Mouse (Mus musculus) CH12F3 (cell line): ENCODE measurements around the gene Ugt1a10.
"Not testable (repeated sequence)": the region's sequence is repeated elsewhere in the genome, so short reads cannot be mapped to it uniquely, and the experiment has no call there.

ENCODE experiments used
- in situ Hi-C: fragments of 300-500 bp; cut with MboI; formaldehyde crosslinking; loops from 2 replicates; pipeline ENCODE4 v1.14.3; 2020; ENCODE audit warnings: low sequenced_read_pairs

Ugt1a10 gene

DNA sequence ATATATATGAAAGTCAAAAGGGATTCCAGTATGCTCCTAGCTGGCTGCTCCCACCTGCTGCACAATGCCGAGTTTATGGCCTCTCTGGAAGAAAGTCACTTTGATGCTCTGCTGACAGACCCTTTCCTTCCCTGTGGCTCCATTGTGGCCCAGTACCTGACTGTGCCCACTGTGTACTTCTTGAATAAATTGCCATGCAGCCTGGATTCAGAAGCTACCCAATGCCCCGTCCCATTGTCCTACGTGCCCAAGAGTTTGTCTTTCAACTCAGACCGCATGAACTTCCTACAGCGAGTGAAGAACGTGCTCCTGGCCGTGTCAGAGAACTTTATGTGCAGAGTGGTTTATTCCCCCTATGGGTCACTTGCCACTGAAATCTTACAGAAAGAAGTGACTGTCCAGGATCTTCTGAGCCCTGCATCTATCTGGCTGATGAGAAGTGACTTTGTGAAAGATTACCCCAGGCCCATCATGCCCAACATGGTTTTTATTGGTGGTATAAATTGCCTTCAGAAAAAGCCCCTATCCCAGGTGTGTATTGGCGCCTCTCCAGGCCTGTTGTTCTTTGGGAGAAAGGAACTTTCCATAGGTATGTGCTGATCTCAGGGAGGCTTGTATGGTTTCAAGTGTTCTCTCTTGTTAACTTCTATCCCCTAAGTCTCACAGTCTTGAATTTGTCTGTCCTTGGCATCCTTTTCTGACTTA, 157.3 kb downstream of the Ugt1a10 start:
- in situ Hi-C loops, result no loop called here

DNA sequence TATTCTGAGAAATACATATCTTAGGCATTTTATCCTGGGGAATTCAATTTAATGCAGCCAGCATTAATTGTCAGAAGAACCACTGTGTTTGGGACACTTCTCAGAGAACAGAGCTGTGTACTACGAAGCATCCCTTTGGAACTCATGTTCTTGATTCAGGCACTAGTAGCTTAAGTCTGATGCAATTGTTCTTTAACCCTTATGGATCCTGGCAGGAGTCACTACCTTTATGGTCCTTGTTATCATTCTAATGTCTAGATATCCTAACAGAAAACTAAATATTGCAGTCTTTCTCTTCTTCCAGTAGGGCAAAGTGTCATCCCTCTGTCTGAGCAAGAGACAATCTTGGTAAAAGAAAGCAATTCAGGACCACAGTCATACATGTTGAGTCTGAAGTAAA, 157.9 kb downstream of the Ugt1a10 start:
- in situ Hi-C loops, result no loop called here

DNA sequence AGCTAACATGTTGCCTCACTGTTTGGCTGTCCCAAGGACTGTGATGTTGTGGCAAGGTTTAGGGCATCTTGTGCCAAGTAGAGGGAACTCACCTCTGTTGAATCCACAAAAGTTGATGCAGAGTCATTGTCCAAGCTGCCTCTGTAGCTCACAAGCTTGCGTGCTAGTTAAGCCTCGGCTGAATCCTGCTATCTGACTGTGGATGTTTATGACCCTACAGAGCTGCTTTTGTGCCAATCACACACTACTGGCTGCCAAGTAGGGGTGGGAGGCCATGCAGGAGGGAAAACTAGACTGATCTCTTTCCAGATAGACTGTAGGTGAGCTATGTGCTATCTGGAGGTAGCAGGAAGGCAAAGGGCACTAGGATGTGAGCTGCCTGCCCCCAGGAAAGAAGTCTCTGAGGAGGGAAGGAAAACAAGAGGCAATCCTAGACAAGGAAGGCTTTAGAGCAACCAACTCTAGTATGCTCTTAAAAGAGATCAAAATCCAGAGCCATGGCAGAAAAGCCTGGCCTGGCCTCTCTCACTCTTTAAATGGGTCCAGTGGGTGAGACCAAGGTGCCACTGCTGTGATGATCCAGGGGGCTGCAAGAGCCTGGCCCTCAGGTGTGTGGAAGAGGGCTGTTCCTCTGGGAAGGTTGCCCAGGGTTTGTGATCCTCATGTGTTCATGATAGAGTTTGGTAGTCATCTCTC, 158.7 kb downstream of the Ugt1a10 start:
- in situ Hi-C loops, result no loop called here

DNA sequence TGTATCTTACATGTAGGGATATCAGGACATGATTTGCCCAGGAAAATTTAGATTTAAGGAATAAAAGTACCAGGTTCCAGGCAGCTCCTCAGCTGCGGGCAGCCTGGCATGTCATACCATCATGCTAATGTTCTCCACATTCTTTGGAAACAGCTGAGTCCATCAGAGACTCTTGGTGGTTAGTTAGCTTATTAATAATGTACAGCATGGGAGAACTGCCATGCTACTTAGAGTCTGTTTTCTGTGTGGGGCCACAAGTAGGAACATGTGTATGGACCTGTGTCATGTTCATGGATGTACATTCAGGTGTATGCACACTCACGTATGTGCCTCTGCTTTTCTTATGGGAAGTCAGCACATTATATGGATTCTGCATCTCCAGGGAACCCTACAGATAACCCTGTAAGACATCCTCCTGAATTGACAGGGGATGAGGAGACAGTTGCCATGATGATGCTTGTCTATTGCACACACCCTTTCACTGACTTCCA, 159.3 kb downstream of the Ugt1a10 start:
- in situ Hi-C loops, result no loop called here

DNA sequence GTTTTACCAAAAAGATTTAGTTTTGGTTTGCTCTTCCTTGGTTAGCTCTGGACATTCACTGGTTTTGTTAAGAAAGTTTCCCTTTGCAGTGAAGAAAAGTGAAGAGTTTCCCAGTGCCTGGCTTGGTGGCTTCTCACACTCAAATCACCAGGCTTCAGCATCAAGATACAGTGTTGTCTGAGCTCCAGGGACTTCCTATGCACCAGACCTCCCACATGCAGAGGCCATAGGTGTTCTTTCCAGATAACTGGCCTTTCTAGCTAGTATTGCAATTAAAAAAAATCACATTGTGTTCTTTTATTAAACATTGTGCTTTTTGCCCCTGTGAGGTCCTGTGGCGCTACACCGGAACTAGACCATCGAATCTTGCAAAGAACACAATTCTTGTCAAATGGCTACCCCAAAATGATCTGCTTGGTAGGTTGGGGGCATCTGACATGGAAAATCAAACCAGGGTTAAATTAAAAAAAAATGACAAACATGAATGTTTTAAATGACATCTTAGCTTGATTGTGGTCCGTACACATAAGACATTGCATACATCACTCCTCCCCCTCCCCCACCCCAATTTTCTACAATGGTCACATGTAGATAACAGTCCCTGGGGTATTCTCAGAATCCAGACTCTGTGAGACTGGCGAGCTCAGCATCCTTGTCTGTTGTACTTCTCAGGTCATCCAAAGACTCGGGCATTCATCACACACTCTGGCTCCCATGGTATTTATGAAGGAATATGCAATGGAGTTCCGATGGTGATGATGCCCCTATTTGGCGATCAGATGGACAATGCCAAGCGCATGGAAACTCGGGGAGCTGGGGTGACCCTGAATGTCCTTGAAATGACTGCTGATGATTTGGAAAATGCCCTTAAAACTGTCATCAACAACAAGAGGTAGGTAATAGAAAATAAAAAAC, 160.5 kb downstream of the Ugt1a10 start:
- in situ Hi-C loops, result no loop called here

DNA sequence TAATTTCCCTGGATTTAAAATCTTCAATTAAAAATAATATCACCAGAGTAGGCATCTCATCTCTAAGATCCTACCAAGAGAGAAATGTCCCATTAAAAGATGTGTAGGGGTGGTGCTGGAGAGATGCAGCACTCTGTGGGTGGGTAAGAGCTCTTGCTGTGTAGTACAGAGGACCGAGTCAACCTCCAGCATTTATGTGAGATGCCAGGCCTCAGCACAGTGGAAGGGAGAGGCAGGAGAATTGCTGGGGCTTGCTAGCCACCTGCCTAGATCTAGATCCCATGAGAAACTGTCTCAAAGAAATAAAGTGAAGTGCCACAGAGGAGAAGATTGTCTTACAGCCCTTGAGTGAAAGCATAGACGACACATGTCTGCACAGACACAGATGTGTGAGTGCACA, 161.4 kb downstream of the Ugt1a10 start:
- in situ Hi-C loops, result no loop called here

DNA sequence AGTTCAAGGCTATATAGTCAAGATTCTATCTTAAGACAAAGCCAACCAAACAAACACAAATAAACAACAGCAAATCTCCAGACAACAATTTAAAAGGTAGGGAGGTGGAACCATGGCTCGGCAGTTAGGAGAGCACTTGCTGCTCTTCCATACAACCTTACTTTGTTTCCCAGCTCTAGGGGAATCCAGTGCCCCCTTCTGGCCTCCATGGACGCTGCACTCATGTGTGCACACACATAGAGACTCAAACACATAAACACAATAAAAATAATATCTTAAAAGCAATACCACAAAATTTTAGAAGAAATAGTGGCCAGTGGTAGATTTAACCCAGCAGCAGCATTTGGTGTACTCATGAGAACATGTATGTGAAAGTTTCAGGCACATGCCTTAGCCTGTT, 162.0 kb downstream of the Ugt1a10 start:
- in situ Hi-C loops, result no loop called here

DNA sequence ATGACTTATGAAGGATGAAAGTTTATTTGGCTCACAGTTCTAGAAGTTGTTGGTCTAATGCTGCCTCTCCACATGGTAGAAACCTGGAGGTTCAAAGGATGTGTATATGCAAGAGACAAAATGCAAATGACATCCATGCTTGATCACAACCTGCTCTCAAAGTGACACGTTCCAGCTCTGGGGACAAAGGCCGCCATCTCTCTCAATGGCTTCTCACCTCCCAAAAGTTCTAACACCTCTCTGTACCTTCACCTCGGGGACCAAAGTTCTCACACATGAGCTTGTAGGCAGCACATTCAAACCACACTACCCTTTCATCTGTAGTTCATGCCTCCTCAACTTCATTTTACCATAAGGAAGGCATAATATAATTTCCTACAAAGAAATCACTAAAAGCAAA, 162.4 kb downstream of the Ugt1a10 start:
- in situ Hi-C loops, result no loop called here

DNA sequence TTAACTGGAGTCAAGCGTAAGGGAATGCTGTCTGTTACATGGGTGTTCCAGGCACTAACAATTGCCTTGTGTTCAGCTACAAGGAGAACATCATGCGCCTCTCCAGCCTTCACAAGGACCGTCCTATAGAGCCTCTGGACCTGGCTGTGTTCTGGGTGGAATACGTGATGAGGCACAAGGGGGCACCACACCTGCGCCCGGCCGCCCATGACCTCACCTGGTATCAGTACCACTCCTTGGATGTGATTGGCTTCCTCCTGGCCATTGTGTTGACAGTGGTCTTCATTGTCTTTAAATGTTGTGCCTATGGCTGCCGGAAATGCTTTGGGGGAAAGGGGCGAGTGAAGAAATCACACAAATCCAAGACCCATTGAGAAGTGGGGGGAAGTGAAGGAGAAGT, 162.9 kb downstream of the Ugt1a10 start:
- in situ Hi-C loops, result no loop called here

DNA sequence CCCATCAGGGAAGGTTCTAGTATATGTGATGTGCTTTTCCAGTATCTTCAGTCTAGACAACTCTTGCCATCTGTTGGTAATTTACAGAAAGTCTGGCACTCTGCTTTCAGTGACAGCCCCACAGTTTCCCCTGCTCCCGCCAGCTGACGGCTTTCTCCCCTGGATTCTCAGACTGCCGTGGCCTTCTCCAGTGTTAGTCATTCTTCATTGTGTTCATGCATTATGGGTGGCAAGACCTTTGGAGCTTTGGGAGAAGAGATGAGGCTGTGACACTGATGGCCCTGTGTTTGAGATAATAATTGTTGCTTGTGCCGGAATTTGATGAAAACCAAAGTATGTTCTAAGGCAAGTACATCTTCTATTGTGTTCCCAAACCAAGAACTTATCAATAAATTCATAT, 163.4 kb downstream of the Ugt1a10 start:
- in situ Hi-C loops, result no loop called here

DNA sequence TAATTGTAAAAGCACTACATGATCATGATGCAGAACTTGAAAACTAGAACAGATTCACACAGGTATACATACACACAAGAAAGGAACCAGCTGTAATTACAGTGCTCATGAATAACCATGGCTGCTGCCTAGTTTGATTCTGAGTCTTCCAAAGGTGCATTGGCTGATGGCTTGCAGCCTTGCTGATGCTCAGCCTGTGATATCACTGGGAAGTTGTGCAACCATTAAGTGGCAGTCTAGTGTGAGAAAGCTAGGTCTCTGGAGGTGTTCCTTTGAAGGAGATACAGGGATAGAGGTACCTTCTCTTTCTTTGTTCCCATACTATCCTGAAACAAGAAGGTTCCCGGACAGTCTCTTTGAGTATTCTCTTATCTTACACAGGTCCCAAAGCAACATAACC, 163.9 kb downstream of the Ugt1a10 start:
- in situ Hi-C loops, result no loop called here

DNA sequence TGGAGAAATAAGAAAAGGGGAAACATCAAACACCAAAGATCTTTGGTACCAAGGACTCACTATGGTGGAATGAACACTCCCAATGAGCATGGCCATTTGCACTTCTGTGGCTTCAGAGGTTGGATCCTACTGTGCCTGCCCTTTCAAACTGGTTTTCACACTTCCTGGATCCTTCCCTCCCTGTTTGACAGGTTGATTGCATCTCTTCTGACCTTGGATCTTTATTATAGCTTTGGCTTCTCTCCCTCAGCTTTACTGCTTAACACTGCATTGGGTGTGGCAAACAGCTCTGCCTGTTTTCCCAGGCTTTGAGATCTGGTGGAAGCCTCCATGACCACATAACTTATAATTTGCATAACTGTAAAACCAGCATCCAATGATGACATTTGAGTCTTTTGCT, 165.1 kb downstream of the Ugt1a10 start:
- in situ Hi-C loops, result no loop called here

DNA sequence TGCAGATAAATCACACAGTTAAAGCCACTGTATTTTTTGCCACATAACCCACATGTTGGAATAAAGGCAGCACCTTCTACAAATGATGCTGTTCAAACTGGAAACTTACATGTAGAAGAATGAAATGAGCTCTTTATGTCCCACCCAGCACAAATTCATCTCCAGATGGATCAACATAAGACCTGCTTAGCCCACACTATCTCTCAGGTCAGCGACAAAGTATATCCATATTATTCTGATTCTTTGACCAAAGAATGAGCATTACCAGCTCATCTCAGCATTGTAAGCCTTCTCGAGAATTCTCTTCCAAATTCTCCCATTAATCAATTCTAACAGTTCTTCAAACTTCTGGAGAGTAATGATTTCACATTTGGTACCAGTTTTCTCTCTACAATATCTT, 167.0 kb downstream of the Ugt1a10 start:
- in situ Hi-C loops, result no loop called here

DNA sequence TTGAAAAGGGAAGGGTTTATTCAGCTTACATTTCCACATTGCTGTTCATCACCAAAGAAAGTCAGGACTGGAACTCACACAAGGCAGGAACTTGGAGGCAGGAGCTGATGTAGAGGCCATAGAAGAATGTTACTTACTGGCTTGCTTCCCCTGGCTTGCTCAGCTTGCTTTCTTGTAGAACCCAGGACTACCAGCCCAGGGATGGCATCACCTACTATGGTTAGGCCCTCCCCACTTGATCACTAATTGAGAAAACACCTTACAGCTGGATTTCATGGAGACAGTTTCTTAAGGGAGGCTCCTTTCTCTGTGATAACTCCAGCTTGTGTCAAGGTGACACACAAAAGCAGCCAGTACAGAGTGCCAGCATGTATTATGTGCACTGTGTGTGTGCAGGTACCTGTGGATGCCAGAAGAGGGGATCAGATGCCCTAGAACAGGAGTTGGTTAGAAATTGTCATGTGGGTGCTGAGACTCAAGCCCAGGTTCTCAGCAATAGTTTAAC, 167.9 kb downstream of the Ugt1a10 start:
- in situ Hi-C loops, result not testable (repeated sequence)

DNA sequence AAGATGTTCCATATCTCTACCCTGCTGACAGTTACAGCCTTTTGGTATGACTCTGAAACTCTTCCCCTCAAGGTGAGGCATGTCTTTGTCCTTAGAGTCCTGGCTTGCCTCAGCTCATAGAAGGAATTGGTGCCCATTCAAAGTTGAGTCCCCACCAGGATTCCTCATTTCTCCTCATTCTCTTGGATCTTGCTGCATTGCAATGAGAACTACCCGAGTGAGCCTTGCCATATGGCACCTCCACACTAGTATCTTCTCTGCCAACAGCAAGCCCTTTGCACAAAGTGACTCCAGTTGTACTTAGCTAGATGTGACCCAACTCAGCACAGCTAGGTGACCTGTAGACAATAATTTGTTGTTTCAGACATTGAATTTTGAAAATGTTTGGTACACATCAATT, 168.4 kb downstream of the Ugt1a10 start:
- in situ Hi-C loops, result no loop called here

DNA sequence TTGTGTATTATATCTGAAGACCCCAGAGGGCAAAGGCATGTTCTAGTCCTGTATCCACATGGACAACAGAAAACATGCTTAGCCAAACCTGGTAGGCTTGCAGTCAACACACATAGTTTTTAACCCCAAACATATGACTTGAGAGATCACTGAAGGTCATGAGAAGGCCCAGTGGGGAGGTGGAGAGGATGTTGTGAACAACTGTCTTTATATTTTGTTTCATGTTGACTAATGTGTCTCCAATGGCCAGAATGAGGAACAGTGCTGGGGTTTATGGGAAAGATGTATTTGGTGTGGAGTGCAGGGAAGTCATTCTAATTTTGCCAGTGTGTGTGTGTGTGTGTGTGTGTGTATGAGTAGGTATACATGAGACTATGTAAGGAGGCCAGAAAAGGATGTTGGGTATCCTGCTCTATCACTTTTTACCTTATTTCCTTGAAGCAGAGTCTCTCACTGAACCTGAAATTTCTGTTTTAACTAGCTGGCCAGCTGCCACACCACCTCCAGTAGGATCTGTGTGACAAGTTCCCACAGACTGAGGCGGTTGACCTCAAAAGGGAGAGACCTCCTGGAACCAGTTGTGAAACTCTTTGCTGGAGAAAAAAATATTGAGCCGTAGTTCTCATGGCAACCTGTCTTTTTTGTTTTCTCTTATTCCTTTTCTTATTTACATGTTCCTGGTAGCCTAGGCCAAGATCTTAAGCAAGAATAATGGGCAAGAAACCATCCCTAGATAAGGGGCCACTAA, 169.0 kb downstream of the Ugt1a10 start:
- in situ Hi-C loops, result no loop called here

DNA sequence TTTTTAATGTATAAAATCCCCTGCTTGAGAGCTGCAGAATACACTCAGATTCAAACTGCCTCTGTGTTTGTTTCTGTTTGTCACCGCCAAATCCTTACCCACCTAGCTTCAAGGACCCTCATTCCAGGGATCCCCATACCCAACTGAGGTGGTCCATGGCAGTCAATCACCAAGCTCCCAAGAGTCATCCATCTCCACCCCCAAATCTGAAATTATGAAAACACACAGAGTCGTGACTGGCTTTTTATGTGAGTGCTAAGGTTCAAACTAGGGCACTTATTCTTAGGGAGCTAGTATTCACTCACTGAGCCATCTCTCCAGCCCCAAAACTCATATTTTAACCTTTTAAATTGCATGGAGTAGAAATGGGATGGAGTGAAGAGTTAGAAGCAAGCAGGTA, 170.1 kb downstream of the Ugt1a10 start:
- in situ Hi-C loops, result not testable (repeated sequence)

DNA sequence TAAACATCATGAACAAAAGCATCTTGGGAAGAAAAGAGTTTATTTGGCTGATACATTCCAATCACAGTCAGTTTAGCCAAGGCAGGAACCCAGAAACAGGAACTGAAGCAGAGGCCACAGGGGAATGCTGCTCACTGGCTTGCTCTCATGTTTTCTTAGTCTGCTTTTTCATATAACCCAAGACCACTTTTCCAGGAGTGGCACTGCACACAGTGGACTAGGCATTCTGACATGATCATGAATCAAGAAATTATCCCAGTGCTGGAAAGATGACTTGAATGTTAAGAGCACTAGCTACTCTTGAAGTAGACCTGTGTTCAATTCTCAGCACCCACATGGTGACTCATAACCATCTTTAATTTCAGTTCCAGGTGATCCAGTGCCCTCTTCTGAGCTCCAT, 170.6 kb downstream of the Ugt1a10 start:
- in situ Hi-C loops, result no loop called here

DNA sequence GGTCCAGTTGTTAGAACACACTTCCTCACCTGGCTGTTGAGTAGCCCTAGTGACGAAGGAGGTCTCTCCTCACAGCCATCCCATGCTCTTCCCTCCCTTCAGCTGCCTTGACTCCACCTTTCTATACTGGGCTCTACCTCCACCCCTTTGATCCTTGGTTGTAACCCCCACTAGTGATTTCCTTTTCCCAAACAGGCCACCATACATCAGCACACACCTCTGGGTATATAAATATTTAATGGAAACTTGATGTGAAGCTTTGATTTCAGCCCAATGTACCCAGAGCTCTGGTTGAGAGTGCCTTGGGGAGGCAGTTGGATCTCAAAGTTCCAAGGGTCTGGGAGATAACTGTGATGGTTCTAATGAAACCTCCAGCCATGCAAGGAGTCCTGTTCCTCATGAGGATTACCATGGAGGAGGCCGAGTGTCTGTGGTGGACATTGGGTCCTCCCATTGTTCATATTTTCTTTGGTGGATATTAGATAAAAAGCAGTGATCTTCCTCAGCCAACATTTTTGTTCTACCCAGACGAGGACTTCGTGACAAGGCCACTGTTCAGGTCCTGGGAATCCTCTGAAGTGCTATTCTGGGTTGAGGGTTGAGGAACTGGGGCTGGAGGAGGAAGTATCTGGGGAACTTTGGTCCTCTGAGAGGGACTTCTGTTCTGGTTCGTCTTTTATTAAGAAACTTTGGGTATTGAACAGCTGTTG, 171.6 kb downstream of the Ugt1a10 start, which contains the start of gene Mroh2a:
Gene Mroh2a (plus strand): TSS at position 317 of the 710 bp plus-strand sequence.
- in situ Hi-C loops, result no loop called here

DNA sequence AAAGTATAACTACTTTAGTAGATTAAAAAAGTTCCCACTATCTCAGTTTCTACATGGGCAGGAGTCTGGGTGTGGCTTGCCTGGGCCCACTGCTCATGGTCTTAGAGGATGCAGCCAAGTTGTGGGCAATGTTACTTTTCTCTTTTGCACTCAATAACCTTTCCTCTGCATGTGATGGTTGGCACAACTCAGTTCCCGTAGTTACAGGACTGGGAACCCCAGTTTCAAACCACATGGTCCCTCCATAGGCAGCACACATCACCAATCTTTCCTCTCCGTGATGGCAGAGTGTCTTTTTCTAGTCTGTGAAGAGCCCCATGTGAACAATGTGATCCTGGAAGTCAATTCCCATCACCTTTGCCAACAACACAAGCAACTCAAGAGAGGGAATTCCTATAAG, 172.3 kb downstream of the Ugt1a10 start:
- in situ Hi-C loops, result no loop called here
